Mouse (Mus musculus): ENCODE data around the gene Uqcc1.

- TF ChIP-seq CTCF (IDR thresholded peaks at IDR 0.05; ENCODE audit: insufficient read depth, low read length) (no peak), POLR2A (IDR thresholded peaks at IDR 0.05; ENCODE audit: borderline replicate concordance, extremely low read depth, low read depth, low read length) (no peak)
Measured at GRCm38 (mm10) chr2:155944685-155945084, 14.6 kb upstream of the Uqcc1 start.
